Mouse (Mus musculus) stomach, postnatal 0 days (tissue): ENCODE measurements around the gene Siah3.

Experiments used
- CTCF ChIP-seq: IDR thresholded peaks from 2 replicates; pipeline ENCODE4 v1.5.1; 2016; ENCODE audit warnings: antibody characterized with exemption, low read depth, mild to moderate bottlenecking, moderate library complexity
- EP300 ChIP-seq: optimal IDR thresholded peaks from 2 replicates; pipeline ENCODE3; 2016; ENCODE audit warnings: antibody characterized with exemption

DNA sequence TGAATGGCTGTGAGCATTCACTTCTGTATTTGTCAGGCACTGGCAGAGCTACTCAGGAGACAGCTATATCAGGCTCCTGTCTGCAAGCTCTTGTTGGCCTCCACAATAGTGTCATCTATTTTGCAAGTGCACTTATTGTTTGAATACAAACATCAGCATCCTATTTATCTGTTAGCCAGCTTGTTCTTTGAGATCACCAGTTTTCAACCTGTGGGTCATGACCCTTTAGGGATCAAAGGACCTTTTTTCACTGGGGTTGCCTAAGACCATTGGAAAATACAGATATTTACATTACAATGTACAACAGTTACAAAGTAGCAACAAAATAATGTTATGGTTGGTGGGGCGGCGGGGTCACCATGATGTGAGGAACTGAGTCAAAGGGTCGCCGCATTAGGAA is 1.9 kb upstream of the Siah3 start:
- TF ChIP-seq EP300 (no peak), CTCF (no peak)
